Mouse (Mus musculus): ENCODE data around the gene Fam98c. TPM values are rescaled to one million over a fixed set of nuclear protein-coding genes. Genes with fewer than 3 reads are reported as not detected.
"Not testable (repeated sequence)": the region's sequence is repeated elsewhere in the genome, so short reads cannot be mapped to it uniquely, and the experiment has no call there.

Fam98c gene
- total RNA-seq, 2 experiments from 2014 or later = 16.2 to 17.2 TPM

DNA sequence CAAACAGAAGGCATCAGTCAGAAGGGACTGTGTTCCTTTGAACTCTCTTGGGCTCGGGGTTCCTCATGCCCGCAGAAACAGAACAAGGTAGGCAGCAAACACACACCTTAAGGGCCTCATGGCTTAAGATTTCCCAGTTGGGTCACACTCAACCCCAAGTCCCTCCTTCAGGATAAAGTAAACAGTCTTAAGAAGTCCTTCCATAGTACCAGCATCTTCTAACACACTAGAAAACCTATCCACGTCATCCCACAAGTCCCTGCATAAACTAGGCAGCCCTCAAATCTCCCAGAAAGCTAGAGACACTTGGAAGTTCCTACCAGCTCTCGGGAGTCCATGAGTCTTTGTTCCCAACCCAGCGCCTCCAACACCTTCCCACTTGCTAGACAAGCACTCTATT lies 6.3 kb upstream of the Fam98c start:
- no peak for DNase-seq (ENCODE audit: low spot score in 2 of 2)

DNA sequence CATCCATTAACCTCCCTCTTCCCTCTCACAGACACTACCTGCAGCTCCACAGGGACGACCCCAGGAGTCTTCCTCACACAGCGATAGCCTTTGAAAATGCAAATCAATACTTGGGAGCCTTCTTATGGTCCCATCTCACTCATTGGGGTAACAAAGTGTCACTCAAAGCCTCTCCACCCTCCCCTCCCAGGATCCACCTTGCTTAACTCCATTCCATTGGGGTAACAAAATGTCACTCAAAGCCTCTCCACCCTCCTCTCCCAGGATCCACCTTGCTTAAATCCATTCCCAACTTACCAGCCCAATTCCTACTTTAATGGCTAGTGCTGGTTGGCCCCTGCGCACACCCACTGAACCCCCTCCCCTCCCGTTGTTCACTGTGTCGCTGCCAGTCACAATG lies 2.2 kb upstream of the Fam98c start:
- no peak for DNase-seq (ENCODE audit: low spot score in 2 of 2)

- DNase-seq (ENCODE audit: low spot score in 2 of 2) = peak; percentile 70 to 75
Observed at GRCm38 (mm10) chr7:29155196-29155837, 717 bp downstream of the Fam98c start.

DNA sequence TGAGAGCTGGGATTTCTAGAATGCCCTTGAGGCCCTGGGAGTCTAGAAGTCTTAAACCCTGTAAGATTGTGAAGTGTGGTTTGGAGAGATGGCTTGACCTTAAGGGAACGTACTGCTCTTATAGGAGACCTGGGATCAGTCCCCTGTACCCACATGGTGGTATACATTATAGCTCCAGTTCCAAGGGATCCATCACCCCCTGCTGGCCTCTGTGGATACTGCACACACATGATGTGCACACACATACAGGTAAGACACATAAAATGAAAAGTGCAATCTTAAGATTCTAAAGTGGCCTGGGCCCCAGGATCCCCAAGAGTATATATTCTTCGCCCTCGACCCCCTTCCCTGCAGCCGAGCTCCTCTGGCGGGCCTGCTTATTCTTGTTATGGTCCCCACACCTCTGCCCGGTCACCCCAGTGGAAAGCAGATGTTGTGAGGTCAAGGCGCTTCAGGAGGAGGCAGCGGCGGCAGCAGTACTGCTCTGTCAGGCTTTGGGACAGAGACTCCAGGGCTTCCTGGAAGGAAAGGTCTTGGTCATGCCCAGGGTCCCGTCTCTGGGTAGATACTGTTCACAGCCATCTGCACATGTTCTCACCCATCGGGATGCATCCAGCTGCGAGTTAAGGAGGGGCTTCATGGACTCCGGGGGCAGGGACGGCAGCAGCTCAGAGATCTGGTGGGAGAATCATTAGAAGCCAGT lies 1.9 kb downstream of the Fam98c start:
- DNase-seq (ENCODE audit: low spot score in 2 of 2) = no peak

DNA sequence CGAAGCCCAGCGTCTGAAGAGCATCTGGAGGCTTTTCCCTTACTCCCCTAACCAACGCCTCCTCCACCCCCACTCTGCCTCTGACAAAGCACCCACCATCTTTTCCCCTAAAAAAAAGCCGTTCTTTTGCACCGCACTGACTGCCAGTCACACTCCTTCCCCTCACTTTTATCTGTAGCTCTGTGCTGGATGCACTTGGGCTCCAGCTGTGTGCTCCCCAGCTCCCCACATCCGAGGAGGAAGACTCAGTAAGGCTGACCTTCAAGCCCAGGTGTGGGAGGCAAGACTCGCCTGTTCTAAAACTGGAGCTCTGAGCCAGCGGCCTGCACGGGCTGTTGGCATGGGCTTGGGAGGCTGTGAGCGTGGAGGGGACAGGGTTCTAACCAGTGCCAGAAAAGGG lies 4.5 kb downstream of the Fam98c start:
- no peak for DNase-seq (ENCODE audit: low spot score in 2 of 2)

DNA sequence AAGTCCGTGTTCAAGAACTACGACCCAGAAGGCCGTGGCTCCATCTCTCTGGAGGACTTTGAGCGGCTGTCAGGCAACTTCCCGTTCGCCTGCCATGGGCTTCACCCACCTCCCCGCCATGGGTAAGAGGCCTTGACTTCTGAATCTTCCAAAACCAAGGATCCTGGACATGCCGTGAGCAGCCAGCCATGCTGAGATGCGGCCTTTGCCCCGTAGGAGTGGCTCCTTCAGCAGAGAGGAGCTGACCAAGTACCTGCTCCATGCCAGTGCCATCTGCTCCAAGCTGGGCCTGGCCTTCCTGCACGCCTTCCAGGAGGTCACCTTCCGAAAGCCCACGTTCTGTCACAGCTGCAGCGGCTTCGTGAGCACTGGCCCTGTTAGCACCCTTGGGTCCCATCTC lies 7.3 kb downstream of the Fam98c start:
- no peak for DNase-seq (ENCODE audit: low spot score in 2 of 2)

- DNase-seq (ENCODE audit: low spot score in 2 of 2) = no peak
Observed at GRCm38 (mm10) chr7:29146625-29147367, 9.2 kb downstream of the Fam98c start.

DNA sequence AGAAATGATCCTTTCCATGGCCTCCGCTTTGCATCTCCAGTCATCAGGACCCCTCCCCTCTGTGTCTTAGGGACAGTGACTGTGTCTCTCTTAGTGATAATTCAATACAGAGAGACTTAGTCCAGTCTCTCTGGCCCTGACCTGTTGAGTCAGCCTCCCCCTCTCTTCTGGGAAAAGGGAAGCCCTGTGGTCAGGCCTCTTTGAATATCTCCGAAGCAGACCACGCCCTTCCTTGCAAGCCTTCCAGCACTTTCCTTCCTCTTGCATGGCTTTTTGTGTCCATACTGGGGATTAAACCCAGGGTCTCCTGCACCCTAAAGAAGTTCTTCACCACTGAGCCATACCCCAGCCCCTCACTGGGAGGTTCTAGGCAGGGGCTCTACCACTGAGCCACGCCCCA lies 12.0 kb downstream of the Fam98c start:
- DNase-seq (ENCODE audit: low spot score in 2 of 2) = no peak

- no peak for DNase-seq (ENCODE audit: low spot score in 2 of 2)
Observed at GRCm38 (mm10) chr7:29141416-29141815, 14.6 kb downstream of the Fam98c start.

DNA sequence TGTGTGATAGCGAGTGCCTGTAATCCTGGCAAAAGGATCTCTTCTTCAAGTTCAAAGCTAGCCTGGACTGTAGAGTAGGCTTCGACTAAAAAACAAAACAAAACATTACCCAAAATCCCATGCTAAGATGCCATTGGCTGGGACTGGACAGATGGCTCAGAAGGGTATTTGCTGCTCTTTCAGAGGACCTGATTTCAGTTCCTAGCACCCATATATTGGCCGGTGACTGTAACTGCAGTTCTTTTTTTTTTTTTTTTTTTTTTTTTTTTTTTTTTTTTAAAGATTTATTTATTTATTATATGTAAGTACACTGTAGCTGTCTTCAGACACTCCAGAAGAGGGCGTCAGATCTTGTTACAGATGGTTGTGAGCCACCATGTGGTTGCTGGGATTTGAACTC lies 16.8 kb downstream of the Fam98c start:
- DNase-seq (ENCODE audit: low spot score in 2 of 2) = not testable (repeated sequence)

DNA sequence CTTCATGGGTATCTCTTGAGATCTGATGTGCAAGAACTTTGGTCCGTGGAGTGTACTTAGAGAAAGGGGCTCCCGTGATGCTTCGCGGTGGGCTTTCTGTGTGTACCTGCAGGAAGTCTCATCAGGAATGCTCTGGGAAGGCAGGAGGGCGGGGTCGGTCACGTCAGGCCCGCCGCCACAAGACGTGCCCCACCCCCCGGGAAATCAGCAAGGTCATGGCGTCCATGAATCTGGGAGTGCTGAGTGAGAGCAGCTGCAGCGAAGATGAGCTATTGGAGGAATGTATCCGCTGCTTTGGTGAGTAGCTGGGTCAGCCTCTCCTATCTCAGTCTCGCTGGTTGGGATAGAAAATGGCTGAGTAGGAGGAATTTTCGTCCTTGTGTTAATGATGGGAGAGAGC lies 18.6 kb downstream of the Fam98c start:
- DNase-seq (ENCODE audit: low spot score in 2 of 2) = no peak

- DNase-seq (ENCODE audit: low spot score in 2 of 2) = no peak
Observed at GRCm38 (mm10) chr7:29134693-29135386, 21.2 kb downstream of the Fam98c start, which contains the start of gene Rasgrp4. Rasgrp4 (plus strand) TSS chr7:29134851.

DNA sequence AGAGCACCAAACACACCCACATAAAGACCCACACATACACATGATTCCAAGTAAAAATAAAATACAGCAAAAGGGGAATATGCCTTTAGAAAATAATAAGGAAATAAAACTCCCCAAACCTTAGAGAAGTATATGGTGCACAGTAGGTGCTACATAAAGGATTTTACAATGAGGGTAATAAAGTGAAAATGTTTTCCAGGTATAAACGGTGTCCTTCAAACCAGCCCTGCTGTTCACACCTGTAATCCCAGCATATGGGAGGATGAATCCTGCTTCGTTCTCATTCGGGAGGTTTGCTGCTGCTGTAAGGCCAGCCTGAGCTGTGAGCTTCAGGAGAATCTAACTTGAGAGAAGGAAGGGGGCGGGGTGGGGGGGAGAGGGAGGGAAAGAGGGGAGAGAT lies 21.8 kb downstream of the Fam98c start:
- DNase-seq (ENCODE audit: low spot score in 2 of 2) = no peak

DNA sequence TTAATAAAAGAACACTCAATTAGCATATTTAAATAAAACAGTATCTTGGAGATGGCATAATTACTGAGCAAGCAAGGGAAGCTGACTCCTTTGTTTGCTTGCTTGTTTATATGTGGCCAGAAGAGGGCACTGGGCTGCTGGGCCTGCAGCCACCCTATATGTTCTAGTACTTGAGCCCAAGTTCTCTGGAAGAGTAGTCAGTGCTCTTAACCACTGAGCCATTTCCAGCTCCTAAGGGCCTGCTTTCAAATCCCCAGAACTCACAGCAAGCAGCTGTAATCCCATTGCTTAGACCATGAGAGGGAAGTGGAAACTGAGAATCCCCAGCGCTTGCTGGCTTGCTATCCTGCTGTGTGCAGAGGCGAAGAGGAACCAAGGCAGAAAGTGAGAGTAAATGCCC lies 27.3 kb downstream of the Fam98c start:
- no peak for DNase-seq (ENCODE audit: low spot score in 2 of 2)

DNA sequence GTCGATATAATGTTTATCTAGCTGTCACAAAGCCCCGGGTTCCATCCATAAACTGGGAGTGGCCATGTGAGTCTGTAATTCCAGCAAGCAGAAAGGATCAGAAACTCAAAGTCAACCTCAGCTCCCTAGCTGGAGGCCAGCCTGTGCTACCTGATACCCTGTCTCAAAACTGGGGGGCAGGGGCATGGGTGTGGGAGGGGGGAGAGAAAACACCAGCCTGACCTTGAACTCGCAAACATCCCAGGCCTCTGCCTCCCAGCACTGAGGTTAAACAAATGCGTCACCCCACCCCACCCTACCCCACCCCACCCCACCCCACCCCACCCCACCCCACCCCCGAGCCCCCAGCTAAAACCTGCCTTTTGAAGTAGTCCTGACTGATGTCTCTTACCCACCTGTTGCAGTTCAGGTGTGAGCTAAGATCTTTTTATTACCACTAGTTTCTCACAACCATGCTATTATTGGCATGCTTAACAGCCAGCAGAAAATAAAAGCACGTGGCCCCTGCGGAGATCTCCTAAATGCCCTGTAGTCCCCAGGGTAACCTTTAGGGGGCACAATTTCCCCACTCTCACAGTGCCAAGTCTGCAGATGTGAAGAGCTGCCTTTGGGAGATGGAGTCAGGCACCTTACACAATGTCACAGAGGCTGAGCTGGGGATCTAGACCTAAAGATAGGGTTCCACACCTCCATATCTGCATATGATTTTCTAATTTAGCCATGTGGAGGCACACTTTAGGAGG lies 29.7 kb downstream of the Fam98c start:
- DNase-seq (ENCODE audit: low spot score in 2 of 2) = peak in 1 of 2 experiments; percentile 34

DNA sequence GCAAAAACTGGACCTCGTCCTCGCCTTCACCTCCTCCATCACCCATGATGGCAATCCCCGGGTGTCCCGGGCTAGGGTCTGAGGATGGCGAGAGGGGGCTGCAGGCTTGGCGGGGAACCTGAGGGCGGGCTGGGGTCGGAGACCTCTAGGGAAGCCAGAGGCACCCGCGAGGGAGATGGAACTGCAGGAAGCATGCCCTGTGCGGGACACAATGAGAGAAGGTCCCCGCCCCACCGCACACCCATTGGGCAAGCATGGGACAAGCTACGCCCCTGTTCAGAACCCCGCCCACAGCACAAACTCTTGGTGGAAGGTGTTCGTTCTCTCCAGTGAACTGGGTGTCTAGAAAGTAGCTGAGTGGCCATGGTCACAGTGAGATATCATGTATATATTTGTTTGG lies 31.1 kb downstream of the Fam98c start, which contains the start of gene Ryr1:
Ryr1 (minus strand) TSS at position 210 of the 400 bp plus-strand sequence.
- DNase-seq (ENCODE audit: low spot score in 2 of 2) = peak; percentile 27 to 45

DNA sequence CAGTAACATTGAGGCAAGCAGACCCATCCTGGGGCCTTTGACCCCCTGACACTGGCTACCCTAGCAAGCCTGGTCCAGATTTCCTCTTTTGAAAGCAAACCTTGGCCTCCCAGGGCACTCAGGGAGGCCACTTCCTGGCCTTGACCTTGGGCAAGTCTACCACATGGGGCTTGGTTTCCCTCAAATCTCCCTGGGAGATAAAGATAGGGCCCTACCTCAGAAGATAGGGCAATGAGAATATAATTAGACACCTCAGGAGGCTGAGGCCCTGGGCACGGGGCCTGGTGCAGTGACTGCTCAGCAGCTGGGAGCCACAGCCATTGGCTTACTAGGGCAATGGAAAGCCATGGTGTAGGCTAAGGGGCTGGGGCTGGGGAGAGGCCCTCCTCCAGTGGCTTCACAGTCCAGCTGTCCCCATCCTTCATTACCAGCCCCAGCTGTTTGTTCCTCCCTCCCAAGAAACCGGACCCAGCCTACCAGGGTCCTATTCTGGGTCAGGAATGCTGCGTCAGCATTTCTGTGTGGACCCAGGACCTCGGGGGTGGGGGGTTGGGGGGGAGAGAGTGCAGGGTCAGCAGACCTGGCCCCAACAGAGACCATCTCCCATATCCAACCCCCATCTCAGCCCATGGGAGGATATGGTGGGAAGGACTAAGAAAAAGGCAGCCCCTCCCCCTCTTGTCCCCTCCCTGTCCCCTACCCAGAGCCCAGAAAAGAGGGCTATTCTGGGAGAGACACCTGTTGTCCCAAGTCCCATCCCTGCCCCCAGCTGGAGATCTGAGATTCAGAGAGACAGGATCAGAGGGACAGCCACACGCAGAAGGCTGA lies 32.3 kb downstream of the Fam98c start:
- DNase-seq (ENCODE audit: low spot score in 2 of 2) = no peak

DNA sequence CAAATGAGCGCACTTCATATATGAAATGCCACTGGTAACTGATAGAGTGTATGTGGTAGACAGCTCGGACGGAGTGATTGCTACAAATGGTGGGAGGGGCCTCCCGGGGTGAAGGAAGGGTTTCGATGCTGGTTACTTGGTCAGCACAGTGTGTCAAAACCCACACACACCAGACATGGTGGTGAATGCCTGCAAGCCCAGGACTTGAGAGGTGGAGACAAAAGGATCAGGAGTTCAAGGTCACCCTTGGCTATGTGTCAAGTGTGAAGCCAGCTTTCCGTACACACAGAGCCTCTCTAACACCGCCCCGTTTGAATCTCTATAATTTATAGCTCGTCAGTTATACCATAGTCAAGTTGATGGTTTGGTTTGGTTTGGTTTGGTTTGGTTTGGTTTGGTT lies 33.2 kb downstream of the Fam98c start:
- no peak for DNase-seq (ENCODE audit: low spot score in 2 of 2)

DNA sequence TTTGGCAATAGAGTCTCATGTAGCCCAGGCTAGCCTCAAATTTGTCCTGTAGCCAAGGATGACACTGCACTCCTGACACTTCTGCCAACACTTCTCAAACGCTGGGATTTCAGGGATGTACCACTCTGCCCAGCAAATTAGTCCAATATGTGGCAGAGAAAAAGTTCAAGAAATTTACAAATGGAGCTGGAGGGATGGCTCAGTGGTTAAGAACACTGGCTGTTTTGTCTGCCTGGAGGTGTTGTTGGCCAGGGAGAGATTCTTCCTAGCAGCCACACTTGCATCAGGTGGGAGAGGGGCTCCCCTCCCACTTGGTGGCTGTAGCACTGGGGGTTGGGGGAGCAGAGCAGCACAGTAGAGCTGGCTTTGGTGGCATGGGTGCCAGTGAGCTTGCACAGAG lies 36.5 kb downstream of the Fam98c start:
- DNase-seq (ENCODE audit: low spot score in 2 of 2) = no peak

All from adrenal gland, postnatal 4 days (tissue).